Mouse (Mus musculus) heart, embryonic 11.5 days (tissue): ENCODE results near the gene Foxred2. TPM values are rescaled to one million over a fixed set of nuclear protein-coding genes. Genes with fewer than 3 reads are reported as not detected.

Experiments used
- ATAC-seq: fragments of 200-750 bp; cut with Nextera tagmentation; replicated peaks from 2 replicates; pipeline ENCODE4 v1.8.0; 2017; ENCODE audit warnings: moderate library complexity; ENCODE audit not compliant: insufficient number of reproducible peaks, low FRiP score, low TSS enrichment
- H3K27ac ChIP-seq: fragments of 300-500 bp; sonication (generic); 2 replicates; pipeline ENCODE4 v1.5.1; 2014; ENCODE audit warnings: mild to moderate bottlenecking, low read depth, low read length
- H3K27me3 ChIP-seq: fragments of 300-500 bp; sonication (generic); 2 replicates; pipeline ENCODE4 v1.6.1; 2014; ENCODE audit warnings: mild to moderate bottlenecking, low read length, mixed read lengths; ENCODE audit not compliant: control insufficient read depth, insufficient read depth
- H3K36me3 ChIP-seq: fragments of 300-500 bp; sonication (generic); 2 replicates; pipeline ENCODE4 v1.6.1; 2014; ENCODE audit warnings: mild to moderate bottlenecking, low read length, moderate library complexity, mixed read lengths; ENCODE audit not compliant: control insufficient read depth, insufficient read depth
- H3K4me1 ChIP-seq: fragments of 300-500 bp; sonication (generic); 2 replicates; pipeline ENCODE4 v1.6.1; 2014; ENCODE audit warnings: low read length; ENCODE audit not compliant: control insufficient read depth, insufficient read depth
- H3K4me2 ChIP-seq: fragments of 300-500 bp; sonication (generic); 2 replicates; pipeline ENCODE4 v1.6.1; 2014; ENCODE audit warnings: mild to moderate bottlenecking, moderate library complexity
- H3K4me3 ChIP-seq: fragments of 300-500 bp; sonication (generic); 2 replicates; pipeline ENCODE4 v1.5.1; 2014; ENCODE audit warnings: low read depth, low read length
- H3K9ac ChIP-seq: fragments of 300-500 bp; sonication (generic); 2 replicates; pipeline ENCODE4 v1.6.1; 2014; ENCODE audit warnings: mild to moderate bottlenecking, low read depth, low read length, moderate library complexity
- H3K9me3 ChIP-seq: fragments of 300-500 bp; sonication (generic); replicated peaks from 2 replicates; pipeline ENCODE4 v1.6.1; 2016; ENCODE audit warnings: low read length; ENCODE audit not compliant: control insufficient read depth
- WGBS: fragments of 180-500 bp; shearing (Covaris S2); extraction: QIAGEN DNeasy Blood & Tissue Kit; methylation state at CpG from one replicate; pipeline ENCODE4 v1.1.7; 2014; ENCODE audit not compliant: insufficient replicate concordance; 5-methylcytosine and 5-hydroxymethylcytosine counted together
- polyA plus RNA-seq: library from polyadenylated mRNA; unstranded; fragments of >200 nt; fragmentation: Nextera tagmentation; extraction: Ambion mirVana; gene quantifications from 2 replicates; pipeline ENCODE4 v1.2.1, GENCODE M21; 2014

Gene Foxred2
- polyA plus RNA-seq, 1 experiment from 2014 or later, result 1.2 TPM

DNA sequence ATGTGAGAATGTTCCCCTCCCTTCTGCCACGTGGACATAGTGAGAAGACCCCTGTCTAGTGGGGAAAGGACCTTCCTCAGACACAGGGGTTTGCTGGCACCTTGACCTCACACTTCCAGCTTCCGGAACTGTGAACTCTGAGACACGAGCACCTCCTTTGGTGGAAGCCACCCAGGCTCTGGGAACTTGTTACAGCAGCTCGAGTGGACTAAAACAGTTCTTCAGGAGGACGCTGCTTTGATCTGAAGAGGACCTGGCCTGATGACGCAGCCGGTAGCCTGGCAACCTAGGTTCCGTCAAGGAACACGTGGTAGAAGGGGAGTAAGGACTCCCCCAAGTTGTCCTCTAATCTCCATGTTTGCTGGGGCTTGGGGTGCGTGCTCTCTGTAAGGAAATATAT lies 64.1 kb downstream of the Foxred2 start:
- no peak overlapping the region for H3K4me3 ChIP-seq
- H3K9me3 ChIP-seq, result no peaks in the 10 kb centered on the region
- H3K27me3 ChIP-seq, result no peaks in the 10 kb centered on the region
- H3K4me2 ChIP-seq, result no peak overlapping the region
- H3K27ac ChIP-seq, result no peak overlapping the region
- WGBS, result 84% methylated on average over 10 of the region's 10 CpGs
- no peak for ATAC-seq
- no peak overlapping the region for H3K9ac ChIP-seq
- H3K36me3 ChIP-seq, result no peaks in the 10 kb centered on the region
- peaks cover 2% of the 10 kb centered on the region for H3K4me1 ChIP-seq

DNA sequence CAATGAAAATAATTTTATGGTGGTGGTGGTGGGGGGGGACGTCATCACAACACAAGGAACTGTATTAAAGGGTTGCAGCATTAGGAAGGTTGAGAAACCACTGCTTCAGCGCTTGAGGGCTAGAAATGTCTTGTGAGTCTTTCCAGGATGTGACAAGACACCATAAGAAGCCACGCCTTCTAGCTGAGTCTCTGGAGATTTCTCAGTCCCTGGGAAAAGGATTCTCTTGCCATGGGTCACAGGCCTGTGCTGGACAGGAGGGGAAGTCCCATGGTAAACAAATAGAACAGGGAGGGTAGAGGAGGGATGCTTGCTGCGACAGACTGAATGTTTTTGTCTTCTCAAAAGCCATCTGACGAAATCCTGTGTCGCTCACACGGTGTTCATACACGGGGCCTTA lies 64.8 kb downstream of the Foxred2 start:
- Histone ChIP-seq H3K4me1 (peaks cover 7% of the 10 kb centered on the region), H3K9me3 (no peaks in the 10 kb centered on the region), H3K4me3 (no peak overlapping the region), H3K9ac (no peak overlapping the region), H3K36me3 (no peaks in the 10 kb centered on the region), H3K27ac (no peak overlapping the region), H3K4me2 (no peak overlapping the region), H3K27me3 (no peaks in the 10 kb centered on the region)
- WGBS, result 75% methylated on average over 8 of the region's 8 CpGs
- ATAC-seq, result no peak

Other genes with a start within 250 kb of the Foxred2 start
- gene Apol9b, start 227.7 kb downstream of the Foxred2 start, polyA plus RNA-seq, result 0.11 and 0.52 TPM in 2 replicates
- 0.67 and 0.89 TPM in 2 replicates for gene Apol8, start 199.7 kb downstream of the Foxred2 start, polyA plus RNA-seq
- gene Myh9, start 114.5 kb downstream of the Foxred2 start, polyA plus RNA-seq, result 30.4 and 31.8 TPM in 2 replicates
- 284 and 293 TPM in 2 replicates for gene Txn2, start 27.7 kb downstream of the Foxred2 start, polyA plus RNA-seq
- 188 TPM in 2 replicates for gene Eif3d, start 14.1 kb upstream of the Foxred2 start, polyA plus RNA-seq
- 0.06 and 0.10 TPM in 2 replicates for gene Cacng2, start 163.3 kb upstream of the Foxred2 start, polyA plus RNA-seq
- gene Ift27, start 217.4 kb upstream of the Foxred2 start, polyA plus RNA-seq, result 42.1 and 48.2 TPM in 2 replicates
- gene Pvalb, start 249.7 kb upstream of the Foxred2 start, polyA plus RNA-seq, result 0.31 and 0.50 TPM in 2 replicates